Mouse (Mus musculus) CD8-positive naive resting alpha-beta T cell, adult 2 months (primary cell): Measurements from ENCODE around the gene Hoxb3.

Experiments
- DNase-seq, 2 experiments: peaks; one replicate each; pipeline ENCODE4 v3.0.0; 2022; ENCODE audit warnings: low read depth in 2 of 2, low spot score in 2 of 2

Gene Hoxb3

DNA sequence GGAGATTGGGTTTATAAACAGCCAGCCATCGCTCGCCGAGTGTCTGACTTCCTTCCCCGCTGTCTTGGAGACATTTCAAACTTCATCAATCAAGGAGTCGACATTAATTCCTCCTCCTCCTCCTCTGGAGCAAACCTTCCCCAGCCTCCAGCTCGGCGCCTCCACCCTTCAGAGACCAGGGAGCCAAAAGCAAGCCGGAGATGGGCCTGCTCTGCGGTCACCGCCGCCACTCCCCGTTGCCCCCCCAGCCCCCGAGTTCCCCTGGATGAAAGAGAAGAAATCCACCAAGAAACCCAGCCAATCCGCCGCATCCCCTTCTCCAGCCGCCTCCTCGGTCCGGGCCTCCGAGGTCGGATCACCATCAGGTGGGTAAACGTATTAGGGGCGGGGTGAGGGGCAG, 28.7 kb downstream of the Hoxb3 start:
- no peak for DNase-seq

DNA sequence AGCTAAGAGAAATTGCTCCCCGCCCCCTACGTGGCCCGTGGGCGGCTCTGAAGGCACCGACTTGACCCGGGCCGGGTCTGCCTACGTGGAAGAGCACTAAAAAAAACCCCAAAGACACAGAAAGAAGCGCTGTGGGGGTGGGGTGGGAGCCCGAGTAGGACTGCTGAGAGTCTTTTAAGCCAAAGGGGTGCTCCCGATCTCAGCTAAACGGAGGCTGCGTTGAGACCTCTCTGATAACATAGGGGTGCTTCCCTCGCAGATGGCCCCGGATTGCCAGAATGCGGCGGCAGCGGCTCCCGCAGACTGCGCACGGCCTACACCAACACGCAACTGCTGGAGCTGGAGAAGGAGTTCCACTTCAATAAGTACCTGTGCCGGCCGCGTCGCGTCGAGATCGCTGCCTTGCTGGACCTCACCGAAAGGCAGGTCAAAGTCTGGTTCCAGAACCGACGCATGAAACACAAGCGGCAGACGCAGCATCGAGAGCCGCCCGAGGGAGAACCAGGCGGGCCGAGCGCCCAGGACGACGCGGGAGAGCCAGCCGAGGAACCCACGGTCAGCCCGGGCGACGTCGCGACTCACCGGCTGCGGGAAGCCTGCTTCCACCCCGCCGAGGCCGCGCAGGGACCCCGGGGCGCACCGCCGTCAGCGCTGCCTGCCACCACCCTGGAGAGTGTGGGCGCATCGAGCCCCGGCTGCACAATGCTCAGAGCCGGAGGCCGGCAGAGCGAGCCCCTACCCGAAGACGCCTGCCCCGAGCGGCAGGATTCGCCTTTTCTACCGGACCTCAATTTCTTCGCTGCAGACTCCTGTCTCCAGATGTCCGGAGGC, 29.8 kb downstream of the Hoxb3 start:
- peak in 1 of 2 experiments; percentile 2 for DNase-seq

DNA sequence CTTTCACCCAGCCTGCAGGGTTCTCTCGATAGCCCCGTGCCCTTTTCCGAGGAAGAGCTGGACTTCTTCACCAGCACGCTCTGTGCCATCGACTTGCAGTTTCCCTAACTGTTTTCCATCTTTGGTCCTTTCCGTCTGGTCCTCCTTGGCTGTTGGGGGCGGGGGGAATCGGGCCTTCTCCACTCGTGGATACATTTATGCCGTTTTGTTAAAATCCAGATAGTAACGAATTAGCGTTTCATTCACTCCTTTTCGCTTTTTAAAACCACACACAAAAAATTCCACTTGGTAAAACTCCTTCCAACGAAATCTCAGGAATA, 30.4 kb downstream of the Hoxb3 start:
- no peak for DNase-seq

GRCm38 (mm10) chr11:96353939-96354338, 30.8 kb downstream of the Hoxb3 start:
- no peak for DNase-seq

GRCm38 (mm10) chr11:96354376-96354775, 31.2 kb downstream of the Hoxb3 start:
- no peak for DNase-seq

- DNase-seq, result no peak
Observed at GRCm38 (mm10) chr11:96354801-96355311, 31.7 kb downstream of the Hoxb3 start.

GRCm38 (mm10) chr11:96363807-96364206, 40.7 kb downstream of the Hoxb3 start:
- DNase-seq, result no peak

DNA sequence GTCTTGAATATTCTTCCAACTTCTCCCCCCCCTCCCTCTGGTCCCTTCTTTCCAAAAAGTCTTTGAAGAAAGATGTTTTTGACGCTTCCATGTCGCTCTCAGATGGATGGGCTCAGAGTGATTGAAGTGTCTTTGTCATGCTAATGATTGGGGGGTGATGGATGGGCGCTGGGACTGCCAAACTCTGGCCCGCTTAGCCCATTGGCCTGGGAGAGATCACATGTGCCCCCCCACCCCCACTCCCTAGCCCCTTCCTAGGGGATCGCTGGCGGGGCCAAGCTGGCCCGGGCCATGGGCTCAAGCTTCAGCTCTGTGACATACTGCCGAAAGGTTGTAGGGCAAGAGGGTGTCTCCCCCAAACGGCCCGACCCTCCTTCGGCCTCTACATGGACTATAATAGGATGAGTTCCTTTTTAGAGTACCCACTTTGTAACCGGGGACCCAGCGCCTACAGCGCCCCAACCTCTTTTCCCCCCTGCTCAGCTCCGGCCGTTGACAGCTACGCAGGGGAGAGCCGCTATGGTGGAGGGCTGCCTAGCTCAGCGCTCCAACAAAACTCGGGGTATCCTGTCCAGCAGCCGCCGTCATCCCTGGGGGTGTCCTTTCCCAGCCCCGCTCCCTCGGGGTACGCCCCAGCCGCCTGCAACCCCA, 42.4 kb downstream of the Hoxb3 start, which contains the start of gene Hoxb1:
TSS of gene Hoxb1 (plus strand) at position 312 of the 651 bp plus-strand sequence.
- no peak for DNase-seq

- DNase-seq, result no peak
Observed at GRCm38 (mm10) chr11:96366092-96367041, 43.2 kb downstream of the Hoxb3 start.

DNA sequence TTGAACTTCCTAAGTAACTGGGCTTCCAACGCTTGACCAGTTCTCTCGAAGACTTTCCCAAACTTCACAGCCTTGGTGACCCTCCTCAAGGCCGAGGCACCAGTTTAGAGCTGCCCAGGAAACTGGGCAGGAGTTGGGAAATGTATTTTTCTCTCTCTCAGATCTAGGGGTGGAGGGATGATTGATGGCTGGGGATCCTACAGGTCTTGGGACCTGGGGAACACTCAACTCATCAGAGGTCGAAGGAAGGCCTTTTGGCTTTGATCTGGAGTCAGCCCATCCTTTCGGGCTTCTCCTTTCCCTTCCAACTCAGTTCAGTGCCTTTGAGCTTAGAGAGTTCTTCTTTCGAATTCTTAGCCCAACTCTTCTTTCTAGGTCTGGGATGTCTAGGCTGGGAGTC, 44.0 kb downstream of the Hoxb3 start:
- DNase-seq, result no peak

DNA sequence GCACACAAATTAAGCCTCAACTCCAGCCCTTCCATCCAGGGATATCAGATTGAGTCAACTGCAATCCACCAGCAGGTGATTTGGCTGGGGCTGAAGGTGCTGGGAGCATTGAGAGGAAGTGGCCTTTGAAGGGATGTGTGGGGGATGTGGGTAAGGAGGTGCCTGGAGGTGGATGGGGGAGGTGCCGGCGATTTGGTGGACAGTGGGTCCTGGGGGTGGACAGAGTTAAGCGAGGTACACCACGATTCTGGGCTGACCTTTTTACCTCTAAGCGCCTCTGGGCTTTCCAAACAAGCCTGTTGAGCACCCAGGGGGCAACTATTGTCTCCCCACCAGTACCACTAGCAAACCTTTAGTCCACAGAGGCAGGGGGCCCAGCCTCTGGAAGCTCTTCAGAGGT, 45.6 kb downstream of the Hoxb3 start:
- DNase-seq, result no peak

DNA sequence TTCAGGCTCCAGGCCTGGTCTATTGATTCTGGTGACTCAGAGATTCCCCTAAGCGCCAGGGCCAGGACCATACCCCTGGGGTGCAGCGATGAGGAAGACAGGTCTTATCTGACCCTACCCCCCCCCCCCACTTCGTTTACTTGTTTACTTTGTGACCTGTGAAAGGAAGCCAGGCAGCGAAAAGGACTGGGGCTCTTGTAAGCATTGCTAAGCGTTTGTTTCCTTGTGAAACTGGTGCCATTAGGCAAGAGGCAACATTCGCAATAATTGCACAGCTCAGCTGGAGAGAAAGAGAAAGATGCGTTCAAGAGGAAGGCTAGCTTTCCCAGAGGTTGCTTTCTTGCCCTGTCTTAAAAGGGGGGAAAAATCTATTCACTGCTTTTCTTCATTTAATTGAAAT, 46.0 kb downstream of the Hoxb3 start:
- no peak for DNase-seq

DNA sequence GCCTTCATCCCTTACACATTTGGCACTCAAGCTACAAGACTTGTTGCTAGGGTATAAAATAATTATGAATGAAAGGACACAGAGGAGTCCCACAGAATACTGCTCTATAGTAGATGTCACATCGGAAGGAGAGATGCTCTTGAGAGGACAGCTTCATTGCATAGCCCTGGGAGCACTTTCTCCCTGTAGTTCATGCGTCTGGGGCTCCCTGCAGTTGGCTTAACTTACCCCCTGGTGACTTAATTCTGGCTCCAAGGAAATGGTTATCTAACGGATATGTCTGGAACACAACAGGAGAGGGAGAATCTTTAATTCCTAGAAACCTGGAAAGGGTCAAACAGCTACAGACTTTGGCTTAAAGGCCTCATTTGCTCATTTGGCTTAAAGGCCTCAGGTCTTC, 48.6 kb downstream of the Hoxb3 start:
- DNase-seq, result no peak

GRCm38 (mm10) chr11:96372519-96372918, 49.4 kb downstream of the Hoxb3 start:
- DNase-seq, result no peak

DNA sequence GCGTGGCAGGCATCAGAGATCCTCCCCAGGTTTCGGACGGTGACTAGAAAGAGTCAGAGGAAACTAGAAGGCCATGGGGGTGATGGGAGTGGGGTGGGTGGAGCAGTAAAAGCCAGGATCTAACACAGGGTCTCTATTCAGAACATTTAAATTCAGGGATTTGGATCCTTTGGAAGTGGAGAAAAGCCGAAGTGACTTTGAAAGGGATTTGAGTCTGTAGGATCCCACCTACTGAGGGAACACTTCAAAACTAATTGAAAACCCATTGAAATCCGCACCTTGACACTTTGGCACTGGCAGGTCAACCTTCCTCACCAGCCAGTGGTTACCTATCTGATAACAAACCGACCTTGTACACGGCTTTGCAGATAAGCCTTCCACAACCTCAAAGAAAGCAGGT, 51.7 kb downstream of the Hoxb3 start:
- DNase-seq, result no peak

DNA sequence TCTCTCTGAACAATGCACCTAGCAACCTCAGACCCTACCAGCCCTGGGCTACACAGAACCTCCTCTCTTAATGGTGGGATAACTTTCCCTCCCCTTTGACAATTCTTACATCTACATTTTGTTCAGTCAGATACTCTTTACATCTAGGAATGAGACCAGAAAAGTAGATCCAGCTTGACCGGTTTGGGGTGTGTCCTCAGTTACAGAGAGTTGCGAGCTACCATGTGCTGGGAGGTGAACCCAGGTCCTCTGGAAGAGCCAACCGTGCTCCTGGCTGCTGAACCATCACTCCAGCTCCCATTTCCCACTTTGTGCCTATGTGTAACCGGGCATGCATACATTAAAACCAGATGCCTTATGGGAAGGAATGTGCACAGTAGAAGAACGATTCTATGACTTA, 60.3 kb downstream of the Hoxb3 start:
- DNase-seq, result no peak

DNA sequence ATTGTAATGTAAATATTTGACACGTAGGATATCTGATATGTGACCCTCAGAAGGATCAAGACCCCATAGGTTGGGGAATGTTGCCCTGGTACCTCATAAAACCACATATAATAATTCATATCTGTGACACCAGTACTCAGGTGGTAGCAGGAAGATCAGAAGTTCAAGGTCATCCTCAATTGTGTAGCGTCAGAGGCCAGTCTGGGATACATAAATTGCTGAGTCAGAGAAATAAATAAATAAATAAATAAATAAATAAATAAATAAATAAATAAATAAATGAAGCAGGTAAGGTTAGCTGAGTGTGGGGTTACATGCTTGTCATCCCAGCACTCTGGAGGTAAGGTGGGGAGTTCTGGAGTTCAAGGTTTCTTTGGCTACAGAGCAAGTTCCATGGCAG, 64.5 kb downstream of the Hoxb3 start:
- DNase-seq, result no peak

GRCm38 (mm10) chr11:96396772-96397626, 73.9 kb downstream of the Hoxb3 start:
- DNase-seq, result no peak
